Mouse (Mus musculus) limb, embryonic 13.5 days (tissue): Measurements from ENCODE around the gene Mfsd5. TPM values are rescaled to one million over a fixed set of nuclear protein-coding genes. Genes with fewer than 3 reads are reported as not detected.

ENCODE experiments used
- polyA plus RNA-seq: library from polyadenylated mRNA; unstranded; fragments of >200 nt; fragmentation: Nextera tagmentation; extraction: Ambion mirVana; gene quantifications from 2 replicates; pipeline ENCODE4 v1.2.1, GENCODE M21; 2015

The Mfsd5 gene
- polyA plus RNA-seq, 1 experiment from 2014 or later: 65.8 TPM

Other genes with a start within 250 kb of the Mfsd5 start
- 118 and 120 TPM in 2 replicates for gene Eif4b, start 205.7 kb upstream of the Mfsd5 start, polyA plus RNA-seq
- gene Tns2, start 179.0 kb upstream of the Mfsd5 start, polyA plus RNA-seq: 39.8 and 45.3 TPM in 2 replicates
- gene Spryd3, start 143.2 kb upstream of the Mfsd5 start, polyA plus RNA-seq: 22.9 and 23.2 TPM in 2 replicates
- gene Igfbp6, start 135.1 kb upstream of the Mfsd5 start, polyA plus RNA-seq: 3.9 and 4.4 TPM in 2 replicates
- gene Soat2, start 128.9 kb upstream of the Mfsd5 start, polyA plus RNA-seq: 0.20 and 0.27 TPM in 2 replicates
- gene Zfp740, start 76.2 kb upstream of the Mfsd5 start, polyA plus RNA-seq: 74.2 and 82.6 TPM in 2 replicates
- gene Csad, start 74.7 kb upstream of the Mfsd5 start, polyA plus RNA-seq: 75.2 and 82.1 TPM in 2 replicates
- 3.2 and 3.5 TPM in 2 replicates for gene Itgb7, start 47.5 kb upstream of the Mfsd5 start, polyA plus RNA-seq
- gene Rarg, start 21.9 kb upstream of the Mfsd5 start, polyA plus RNA-seq: 131 and 145 TPM in 2 replicates
- gene Gm9918, start 8.9 kb upstream of the Mfsd5 start, polyA plus RNA-seq: 1.1 and 1.3 TPM in 2 replicates
- gene Espl1, start 16.8 kb downstream of the Mfsd5 start, polyA plus RNA-seq: 23.7 and 32.2 TPM in 2 replicates
- 431 and 451 TPM in 2 replicates for gene Pfdn5, start 46.7 kb downstream of the Mfsd5 start, polyA plus RNA-seq
- gene Myg1, start 52.3 kb downstream of the Mfsd5 start, polyA plus RNA-seq: 110 and 116 TPM in 2 replicates
- gene Aaas, start 71.3 kb downstream of the Mfsd5 start, polyA plus RNA-seq: 75.9 and 76.6 TPM in 2 replicates
- gene Sp7, start 87.7 kb downstream of the Mfsd5 start, polyA plus RNA-seq: 6.0 and 7.4 TPM in 2 replicates
- gene Sp1, start 126.7 kb downstream of the Mfsd5 start, polyA plus RNA-seq: 11.6 and 12.0 TPM in 2 replicates
- 0.23 and 0.36 TPM in 2 replicates for gene Amhr2, start 165.9 kb downstream of the Mfsd5 start, polyA plus RNA-seq
- 59.5 and 62.6 TPM in 2 replicates for gene Prr13, start 179.6 kb downstream of the Mfsd5 start, polyA plus RNA-seq
- gene Pcbp2, start 191.1 kb downstream of the Mfsd5 start, polyA plus RNA-seq: 262 and 273 TPM in 2 replicates
- 2.5 and 7.5 TPM in 2 replicates for gene Gm10337, start 224.3 kb downstream of the Mfsd5 start, polyA plus RNA-seq
- 22.4 and 24.5 TPM in 2 replicates for gene Map3k12, start 237.6 kb downstream of the Mfsd5 start, polyA plus RNA-seq
- 101 and 107 TPM in 2 replicates for gene Tarbp2, start 238.7 kb downstream of the Mfsd5 start, polyA plus RNA-seq
- gene Npff, start 245.5 kb downstream of the Mfsd5 start, polyA plus RNA-seq: 2.9 and 3.4 TPM in 2 replicates